Mouse (Mus musculus) brown adipose tissue, adult 24 weeks (tissue): ENCODE measurements around the gene Ryr3. TPM values are rescaled to one million over a fixed set of nuclear protein-coding genes. Genes with fewer than 3 reads are reported as not detected.

Experiments
- H3K27ac ChIP-seq: fragments of 200-500 bp; replicated peaks from 2 replicates; pipeline ENCODE4 v1.5.1; 2012; ENCODE audit warnings: low read depth, mild to moderate bottlenecking, low read length
- H3K4me1 ChIP-seq: fragments of 200-500 bp; 2 replicates; pipeline ENCODE4 v1.6.1; 2012; ENCODE audit warnings: low read length, mixed read lengths; ENCODE audit not compliant: control insufficient read depth, insufficient read depth, insufficient read length
- H3K4me3 ChIP-seq: fragments of 200-500 bp; 2 replicates; pipeline ENCODE4 v1.5.1; 2012; ENCODE audit warnings: low read depth, mild to moderate bottlenecking, low read length, moderate library complexity; ENCODE audit not compliant: insufficient read depth
- polyA plus RNA-seq: library from polyadenylated mRNA; stranded (reverse); fragments of >200 nt; gene quantifications from 2 replicates; pipeline ENCODE4 v1.2.4, GENCODE M21; 2012; ENCODE audit not compliant: missing spikeins, insufficient read depth, insufficient read length

Gene Ryr3
- polyA plus RNA-seq, 1 experiment = not detected

GRCm38 (mm10) chr2:112816976-112817375 is 399.9 kb downstream of the Ryr3 start:
- no peak overlapping the region for H3K4me3 ChIP-seq
- H3K27ac ChIP-seq = no peak overlapping the region
- no peaks in the 10 kb centered on the region for H3K4me1 ChIP-seq

- Histone ChIP-seq H3K4me3 (no peak overlapping the region), H3K27ac (no peak overlapping the region), H3K4me1 (no peaks in the 10 kb centered on the region)
Observed at GRCm38 (mm10) chr2:112815960-112816359, 400.9 kb downstream of the Ryr3 start.

GRCm38 (mm10) chr2:112812637-112813402 is 404.1 kb downstream of the Ryr3 start:
- Histone ChIP-seq H3K27ac (no peak overlapping the region), H3K4me3 (no peak overlapping the region), H3K4me1 (no peaks in the 10 kb centered on the region)

DNA sequence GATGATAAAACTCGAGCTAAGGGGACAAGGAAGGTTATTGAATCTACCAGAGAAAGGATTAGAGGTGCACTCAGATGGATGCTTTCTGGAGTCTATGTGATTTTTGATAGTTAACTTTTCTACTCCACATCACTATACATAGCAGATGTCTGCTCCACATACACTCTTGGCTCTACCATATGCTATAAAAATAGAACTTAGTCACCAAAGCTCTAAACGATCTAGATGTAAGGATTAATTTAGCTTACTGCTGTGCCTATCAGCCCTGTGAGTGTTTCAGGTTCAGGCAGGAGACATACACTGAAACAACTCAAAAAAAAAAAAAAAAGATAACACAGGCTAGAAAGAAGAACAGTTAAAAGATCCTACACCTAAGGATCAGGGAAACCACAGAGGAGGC is 410.9 kb downstream of the Ryr3 start:
- Histone ChIP-seq H3K4me1 (no peaks in the 10 kb centered on the region), H3K4me3 (no peak overlapping the region), H3K27ac (no peak overlapping the region)

GRCm38 (mm10) chr2:112799995-112800353 is 416.9 kb downstream of the Ryr3 start:
- H3K4me1 ChIP-seq = no peaks in the 10 kb centered on the region
- no peak overlapping the region for H3K4me3 ChIP-seq
- H3K27ac ChIP-seq = no peak overlapping the region

DNA sequence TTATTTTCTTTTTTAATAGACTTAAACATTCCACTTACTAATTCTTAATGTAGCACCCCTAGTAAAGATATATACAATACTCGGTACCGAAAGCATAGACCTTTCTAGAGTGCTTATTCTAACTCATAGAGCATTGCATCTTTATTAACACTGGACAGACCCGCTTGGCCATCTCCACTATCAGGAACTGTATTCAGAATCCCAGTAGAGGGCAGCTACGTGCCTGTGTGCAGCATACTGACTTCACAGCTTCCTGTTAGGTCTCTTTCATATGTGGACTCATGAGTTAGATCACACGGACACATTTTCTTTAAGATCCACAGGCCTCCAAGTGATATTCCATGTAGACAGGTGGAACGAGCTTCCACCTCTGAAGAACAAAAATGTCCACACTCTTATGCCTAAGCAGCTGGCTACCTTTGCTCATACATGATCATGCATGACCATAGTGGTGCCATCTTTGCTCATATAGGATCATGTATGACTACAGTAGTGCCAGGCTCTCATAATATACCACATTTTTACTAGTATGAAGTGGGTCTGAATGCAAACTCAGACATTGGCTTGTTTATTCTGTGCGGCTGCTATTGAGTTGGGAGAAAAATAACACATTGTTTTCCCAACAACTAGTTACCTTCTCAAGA is 417.4 kb downstream of the Ryr3 start:
- Histone ChIP-seq H3K4me3 (no peak overlapping the region), H3K4me1 (no peaks in the 10 kb centered on the region), H3K27ac (no peak overlapping the region)

DNA sequence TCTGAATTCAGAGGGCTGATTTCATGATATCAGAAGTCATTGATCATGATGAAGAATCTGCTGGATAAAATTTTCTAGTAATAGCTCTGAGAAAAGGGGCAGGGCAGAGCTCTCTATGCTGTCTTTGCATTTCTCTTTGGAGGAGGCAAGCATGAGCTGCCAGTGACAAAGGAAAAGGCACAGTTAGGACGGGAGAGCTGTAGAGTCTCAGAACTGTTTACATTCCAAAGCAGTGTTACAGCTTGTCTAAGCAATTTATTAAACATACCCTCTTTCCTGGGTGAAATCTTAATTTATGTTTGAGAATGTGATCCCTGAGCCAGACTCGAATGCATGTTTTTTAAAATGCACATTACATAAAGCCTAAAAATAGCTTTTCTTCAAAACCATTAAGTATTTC is 435.3 kb downstream of the Ryr3 start:
- H3K27ac ChIP-seq = no peak overlapping the region
- H3K4me3 ChIP-seq = no peak overlapping the region
- H3K4me1 ChIP-seq = no peaks in the 10 kb centered on the region

GRCm38 (mm10) chr2:112774762-112775161 is 442.1 kb downstream of the Ryr3 start:
- Histone ChIP-seq H3K27ac (no peak overlapping the region), H3K4me3 (no peak overlapping the region), H3K4me1 (no peaks in the 10 kb centered on the region)

- Histone ChIP-seq H3K4me3 (no peak overlapping the region), H3K4me1 (no peaks in the 10 kb centered on the region), H3K27ac (no peak overlapping the region)
Observed at GRCm38 (mm10) chr2:112767665-112768064, 449.2 kb downstream of the Ryr3 start.

DNA sequence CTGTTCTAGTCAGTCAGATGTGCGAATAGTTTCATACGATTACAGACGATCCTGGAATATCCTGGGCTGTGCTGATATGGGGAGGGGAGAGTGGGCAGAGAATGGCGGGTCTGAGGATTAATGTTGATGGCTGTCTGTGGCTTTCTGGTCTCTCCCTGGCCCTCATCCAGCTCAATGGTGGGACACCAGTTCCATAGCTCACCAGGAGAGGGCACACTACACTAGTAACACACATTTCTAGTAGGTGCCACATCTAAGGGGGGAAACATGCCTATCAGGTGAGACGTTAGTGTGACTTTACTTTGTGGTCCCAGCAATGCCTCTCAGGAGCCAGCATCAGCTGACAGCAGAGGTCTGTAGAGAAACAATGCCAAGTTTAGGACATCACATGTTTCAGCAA is 451.9 kb downstream of the Ryr3 start:
- no peak overlapping the region for H3K4me3 ChIP-seq
- no peak overlapping the region for H3K27ac ChIP-seq
- H3K4me1 ChIP-seq = no peaks in the 10 kb centered on the region

DNA sequence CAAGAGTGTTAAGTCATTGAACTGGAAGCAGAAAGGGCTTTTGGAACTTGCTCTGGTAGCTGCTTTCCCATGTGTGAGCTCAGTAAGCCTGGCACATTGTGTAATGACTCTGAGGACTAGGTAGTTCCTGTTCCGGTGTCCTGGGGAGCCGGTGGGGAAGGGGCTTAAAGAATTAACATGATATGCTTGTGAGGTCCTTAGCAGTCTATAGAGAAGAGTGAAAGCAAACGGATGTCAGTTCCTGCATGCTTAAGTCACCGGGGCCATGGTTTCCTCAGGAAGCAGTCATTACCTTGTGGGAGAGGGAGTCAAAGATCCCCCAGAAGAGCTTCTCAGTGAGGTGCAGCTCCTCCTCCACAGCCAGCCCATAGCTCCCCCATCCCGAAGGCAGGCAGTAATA is 452.6 kb downstream of the Ryr3 start:
- Histone ChIP-seq H3K4me3 (no peak overlapping the region), H3K27ac (no peak overlapping the region), H3K4me1 (no peaks in the 10 kb centered on the region)

- Histone ChIP-seq H3K4me1 (no peaks in the 10 kb centered on the region), H3K4me3 (no peak overlapping the region), H3K27ac (no peak overlapping the region)
Observed at GRCm38 (mm10) chr2:112762006-112762405, 454.9 kb downstream of the Ryr3 start.

DNA sequence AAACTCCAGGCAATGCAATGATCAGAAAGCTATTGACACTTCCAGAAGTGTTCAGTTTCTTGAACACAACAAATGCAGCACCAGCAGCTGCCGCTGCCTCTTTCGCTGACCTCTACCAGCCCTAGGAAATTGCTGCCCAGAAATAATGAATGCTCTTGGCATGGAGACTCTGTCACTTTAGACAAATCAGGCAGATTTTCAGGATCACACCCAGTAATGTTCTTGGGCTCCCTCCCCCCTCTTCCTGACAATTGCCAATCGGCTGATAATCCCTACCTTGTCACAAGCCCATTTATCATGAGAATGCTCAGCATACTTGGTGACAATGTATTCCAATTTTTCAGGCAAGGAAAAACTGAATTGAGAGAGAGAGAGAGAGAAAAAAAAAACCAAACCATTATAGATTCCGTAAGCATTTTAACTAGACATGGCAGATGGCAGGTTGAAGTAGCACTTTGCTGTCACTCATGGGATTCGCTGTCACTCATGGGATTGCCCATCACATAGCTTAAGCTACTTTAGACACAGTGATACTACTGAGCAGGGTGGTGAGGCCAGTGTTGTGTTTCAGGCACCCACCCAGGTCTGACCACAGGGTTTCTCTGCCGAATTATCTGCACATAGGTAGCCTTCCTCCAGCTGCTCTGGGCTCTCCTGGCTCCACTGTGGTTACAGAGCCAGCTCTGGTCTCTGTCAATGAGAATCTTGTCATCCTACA is 455.5 kb downstream of the Ryr3 start:
- no peaks in the 10 kb centered on the region for H3K4me1 ChIP-seq
- no peak overlapping the region for H3K27ac ChIP-seq
- no peak overlapping the region for H3K4me3 ChIP-seq

DNA sequence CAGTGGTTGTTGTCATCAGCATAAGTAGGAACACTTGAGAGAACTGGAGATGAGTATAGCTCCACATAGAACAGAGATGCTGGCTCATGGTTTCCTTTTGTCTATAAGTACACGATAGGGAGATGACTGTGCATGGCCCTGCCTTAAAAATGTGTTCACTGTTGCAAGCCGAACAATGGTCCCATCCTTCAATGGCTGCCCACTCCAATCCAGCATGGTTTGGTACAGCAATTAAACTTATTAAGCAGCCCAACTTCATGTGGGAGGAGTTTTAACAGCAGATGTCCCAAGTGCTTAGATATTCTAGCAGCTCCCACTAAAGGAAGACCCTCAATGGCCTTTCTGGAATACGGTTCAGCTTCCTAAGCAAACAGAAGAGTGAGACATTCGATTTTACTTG is 456.2 kb downstream of the Ryr3 start:
- Histone ChIP-seq H3K27ac (no peak overlapping the region), H3K4me3 (no peak overlapping the region), H3K4me1 (no peaks in the 10 kb centered on the region)

- H3K4me1 ChIP-seq = no peaks in the 10 kb centered on the region
- H3K27ac ChIP-seq = no peak overlapping the region
- H3K4me3 ChIP-seq = no peak overlapping the region
Observed at GRCm38 (mm10) chr2:112759678-112760077, 457.2 kb downstream of the Ryr3 start.

DNA sequence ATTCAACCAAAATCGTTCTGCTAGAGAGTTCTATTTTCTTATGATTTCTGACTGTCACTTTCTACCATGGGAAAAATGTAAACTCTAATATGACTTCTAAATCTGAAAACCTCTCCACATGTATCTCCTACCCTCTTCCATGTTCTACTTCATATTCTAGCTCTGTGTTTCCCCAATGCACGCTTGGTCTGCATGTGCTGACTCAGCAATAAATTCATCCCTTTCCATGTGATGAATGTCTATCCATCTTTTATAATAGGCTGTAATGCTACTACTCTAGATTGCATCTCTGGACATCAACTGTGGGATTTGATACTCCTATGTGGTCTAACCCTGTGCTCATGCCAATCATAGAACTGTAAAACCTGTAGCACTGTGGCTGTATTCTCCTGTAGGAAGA is 458.2 kb downstream of the Ryr3 start:
- Histone ChIP-seq H3K27ac (no peak overlapping the region), H3K4me3 (no peak overlapping the region), H3K4me1 (no peaks in the 10 kb centered on the region)
